Mouse (Mus musculus) cortical plate, adult 2 months (tissue): ENCODE data around the gene Large1.

ENCODE experiments used
- CTCF ChIP-seq: fragments of 200-500 bp; IDR thresholded peaks from 2 replicates; pipeline ENCODE4 v1.5.1; 2011; ENCODE audit warnings: mild to moderate bottlenecking, control low read depth, low read length; ENCODE audit not compliant: insufficient read depth; ENCODE audit errors: extremely low read depth
- POLR2A ChIP-seq: fragments of 200-500 bp; IDR thresholded peaks from 2 replicates; pipeline ENCODE4 v1.6.1; 2011; ENCODE audit warnings: mild to moderate bottlenecking, low read length, control low read depth; ENCODE audit not compliant: insufficient read depth; ENCODE audit errors: extremely low read depth

DNA sequence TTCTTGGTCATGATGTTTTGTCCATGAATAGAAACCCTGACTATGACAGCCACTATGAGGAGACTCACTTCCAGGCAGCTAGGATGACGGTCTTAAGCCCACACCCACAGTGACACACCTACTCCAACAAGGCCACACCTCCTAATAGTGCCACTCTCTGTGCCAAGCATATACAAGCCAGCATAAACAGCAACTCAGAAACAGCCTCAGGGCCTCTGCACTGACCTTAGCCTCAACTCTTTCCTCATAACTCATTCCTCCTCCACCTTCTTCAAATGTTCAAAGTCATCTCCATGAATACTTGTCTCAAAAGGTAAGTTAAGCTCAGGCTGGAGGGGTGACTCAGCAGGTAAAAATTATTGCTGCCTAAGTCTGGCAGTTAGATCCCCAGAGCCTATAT lies 29.7 kb downstream of the Large1 start:
- TF ChIP-seq POLR2A (no peak), CTCF (no peak)
